Mouse (Mus musculus) cerebellum, adult 8-10 months (tissue): Measurements from ENCODE around the gene Sobp.

ENCODE experiments used
- DNase-seq: peaks from one replicate; pipeline ENCODE4 v3.0.0; 2022

The Sobp gene

DNA sequence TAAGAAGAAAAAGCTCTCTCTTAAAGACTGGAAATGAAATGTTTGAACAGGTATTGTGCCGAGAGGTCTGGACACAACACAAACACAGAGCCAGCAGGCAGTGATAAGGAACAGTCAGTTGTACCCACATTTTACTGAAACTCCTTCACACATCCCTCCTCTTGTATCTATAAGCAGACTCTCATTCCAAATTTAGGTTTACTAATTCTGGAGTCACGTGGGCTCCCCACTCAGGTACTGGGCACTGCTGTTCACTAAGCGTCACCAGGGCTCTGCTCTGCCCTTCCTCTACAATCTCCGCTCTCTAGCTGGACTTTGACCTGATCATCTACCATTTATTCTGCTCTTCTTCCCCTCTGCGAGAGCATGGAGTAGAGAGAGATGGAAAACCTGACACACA, 15.4 kb downstream of the Sobp start:
- DNase-seq: no peak

DNA sequence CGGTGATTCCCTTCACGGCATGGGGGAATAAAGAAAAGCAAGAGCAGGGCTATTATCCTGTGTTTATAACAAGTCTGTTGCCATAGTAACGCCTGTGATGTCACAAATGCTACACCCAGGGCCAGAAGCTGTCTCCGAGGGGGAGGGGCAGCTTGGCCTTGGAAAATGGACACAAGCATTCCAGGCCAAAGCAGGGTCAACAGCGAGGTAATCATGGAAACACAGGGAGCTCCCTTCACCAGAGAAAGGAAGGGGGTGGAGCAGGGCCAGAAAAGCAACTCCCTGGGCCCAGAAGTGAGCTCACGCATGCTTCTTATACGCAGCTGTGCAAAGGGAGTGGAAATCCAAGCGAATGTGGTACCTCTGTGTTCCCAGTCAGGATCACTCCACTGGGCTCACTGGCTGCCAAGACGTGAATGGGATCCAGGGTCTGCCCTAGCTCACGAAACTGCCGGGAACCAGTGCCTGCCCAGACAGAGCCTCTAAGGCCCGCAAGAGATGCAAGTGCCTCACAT, 19.2 kb downstream of the Sobp start:
- no peak for DNase-seq

DNA sequence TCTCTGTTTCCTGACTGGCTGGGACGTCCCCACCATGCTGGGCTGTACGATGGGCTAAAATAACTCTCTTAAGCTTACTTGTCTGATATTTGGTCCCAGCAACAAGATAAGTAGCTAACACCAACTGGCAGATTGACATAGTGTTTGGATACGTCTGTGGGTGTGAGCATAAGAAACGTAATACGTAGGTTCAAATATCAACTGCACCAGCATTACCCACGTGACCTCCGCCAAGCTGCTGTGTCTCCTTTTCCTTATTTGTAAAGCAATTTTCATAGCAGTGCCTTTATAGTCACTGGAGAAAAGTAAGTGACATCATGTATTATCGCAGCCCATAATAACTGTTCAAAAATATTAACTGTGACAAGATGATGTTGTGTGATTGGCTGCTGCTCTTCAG, 21.7 kb downstream of the Sobp start:
- no peak for DNase-seq

DNA sequence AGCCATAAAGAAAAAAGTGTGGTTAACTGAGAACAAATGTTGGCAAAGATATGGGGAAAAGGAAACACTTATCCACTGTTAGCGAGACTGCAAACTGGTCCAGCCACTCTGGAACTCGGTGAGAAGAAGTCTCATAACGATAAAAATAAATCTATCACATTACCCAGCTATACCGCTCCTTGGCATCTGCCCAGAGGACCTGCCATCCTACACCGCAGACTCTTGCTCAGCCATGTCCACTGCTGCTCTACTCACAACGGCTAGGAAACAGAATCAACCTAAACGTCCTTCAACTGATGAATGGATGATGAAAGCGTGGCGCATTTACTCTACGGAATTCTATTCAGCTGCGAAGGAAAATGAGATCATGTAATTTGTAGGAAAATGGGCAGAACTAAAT, 25.9 kb downstream of the Sobp start:
- no peak for DNase-seq

DNA sequence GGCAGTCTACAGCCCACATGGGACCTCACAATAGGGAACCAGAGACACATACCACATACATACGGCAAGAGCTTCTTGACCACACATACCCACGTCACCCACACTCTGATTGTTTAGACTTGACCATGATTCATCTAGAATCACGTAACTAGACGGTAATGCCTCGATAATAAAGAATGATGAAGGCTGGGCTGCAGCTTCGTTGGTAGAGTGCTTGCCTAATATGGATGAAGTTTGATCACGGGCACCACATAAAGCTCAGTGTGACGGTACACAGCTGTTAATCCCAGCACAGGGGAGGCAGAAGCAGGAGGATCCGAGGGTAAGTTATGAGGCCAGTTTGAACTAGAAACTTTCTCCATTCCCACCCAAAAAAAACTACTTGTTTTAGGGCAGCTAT, 31.2 kb downstream of the Sobp start:
- DNase-seq: no peak

DNA sequence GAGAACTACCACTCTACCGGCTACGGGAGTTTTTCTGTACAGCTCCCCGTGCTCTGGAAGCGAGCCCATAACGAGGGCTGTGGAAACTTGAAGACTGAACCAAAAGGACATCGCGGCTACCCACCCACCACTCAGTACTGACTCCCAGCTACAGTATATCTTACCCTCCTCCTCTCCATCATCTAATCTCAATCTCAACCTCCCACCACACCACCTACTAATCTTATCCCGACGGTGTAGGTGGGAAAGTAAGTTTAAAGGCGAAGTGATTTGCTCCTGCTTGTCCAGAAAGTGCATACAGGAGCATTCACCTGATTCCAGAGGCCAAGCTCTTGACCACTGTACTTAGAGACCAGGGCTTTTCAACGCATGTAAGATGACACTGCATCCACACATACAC, 40.3 kb downstream of the Sobp start:
- DNase-seq: no peak

DNA sequence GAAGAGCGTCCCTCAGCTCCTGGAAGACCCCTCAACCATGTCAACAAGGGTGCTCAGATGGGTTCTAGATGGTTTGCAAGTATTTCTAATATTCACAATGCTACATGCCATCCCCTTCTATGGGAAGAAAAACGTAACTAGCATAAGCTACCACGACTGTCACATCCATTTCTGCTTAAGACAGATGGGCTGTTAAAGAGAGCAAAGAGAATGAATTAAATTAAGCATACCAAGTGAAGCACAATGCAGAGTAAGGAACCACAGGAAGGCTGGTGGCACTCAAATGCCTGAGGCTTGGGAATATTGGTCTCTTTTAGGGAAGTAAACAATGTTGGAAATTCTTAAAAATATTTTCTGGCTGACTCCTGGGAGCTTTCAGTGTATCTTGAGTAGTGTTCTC, 45.6 kb downstream of the Sobp start:
- no peak for DNase-seq

DNA sequence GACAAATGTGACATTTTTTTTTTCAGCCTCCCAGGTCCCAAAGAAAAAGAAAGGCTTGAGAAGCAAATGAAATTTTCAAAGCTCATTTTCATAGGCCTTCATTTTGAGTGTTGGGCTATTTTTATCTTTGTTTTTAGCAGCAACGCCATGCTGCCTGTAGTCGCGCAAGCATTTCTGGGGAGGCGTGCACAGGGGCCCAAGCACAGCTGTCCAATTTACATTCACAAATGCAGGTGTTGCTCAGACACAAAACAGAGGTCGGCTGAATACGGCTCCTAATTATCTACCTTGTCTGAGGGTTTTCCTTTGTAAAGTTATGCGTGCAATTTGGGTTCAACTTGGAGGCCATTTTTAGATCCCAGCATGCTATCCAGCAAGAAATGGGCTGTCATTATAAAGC, 49.8 kb downstream of the Sobp start:
- DNase-seq: no peak

DNA sequence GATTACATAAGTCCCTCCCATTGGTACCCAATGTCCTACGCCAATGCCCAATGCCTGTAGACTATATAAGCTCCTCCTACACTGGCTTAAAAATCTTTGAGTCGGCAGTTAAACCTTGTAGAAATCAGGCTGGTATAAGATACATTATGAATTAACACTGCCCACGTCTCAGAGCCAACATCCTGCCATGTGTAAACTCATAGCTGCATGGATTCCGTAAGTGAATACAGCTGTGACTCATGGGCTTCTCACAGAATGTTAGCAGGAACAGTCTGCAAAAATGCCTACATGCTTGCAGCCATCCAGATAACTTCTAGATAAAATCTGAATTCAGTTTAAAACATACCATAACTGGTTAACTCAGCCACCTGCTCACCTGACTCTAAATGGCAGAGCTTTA, 50.2 kb downstream of the Sobp start:
- DNase-seq: no peak

DNA sequence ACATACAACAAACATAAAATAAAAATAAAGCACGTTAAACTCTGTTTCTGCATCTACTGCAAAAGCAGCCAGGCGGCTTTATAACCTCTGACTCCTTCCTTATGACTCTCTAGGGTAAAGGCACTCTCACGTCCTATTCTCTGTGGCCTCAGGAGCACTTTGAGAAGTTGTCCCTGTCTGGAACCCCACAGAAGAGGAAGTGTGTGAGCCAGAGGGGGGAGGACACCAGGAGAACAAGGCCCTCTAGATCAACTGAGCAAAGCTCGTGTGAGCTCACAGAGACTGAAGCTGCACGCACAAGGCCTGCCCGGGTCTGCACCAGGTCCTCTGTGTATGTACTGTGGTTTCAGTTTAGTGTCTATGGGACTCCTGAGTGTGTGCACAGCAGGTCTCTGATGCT, 50.9 kb downstream of the Sobp start:
- DNase-seq: no peak

DNA sequence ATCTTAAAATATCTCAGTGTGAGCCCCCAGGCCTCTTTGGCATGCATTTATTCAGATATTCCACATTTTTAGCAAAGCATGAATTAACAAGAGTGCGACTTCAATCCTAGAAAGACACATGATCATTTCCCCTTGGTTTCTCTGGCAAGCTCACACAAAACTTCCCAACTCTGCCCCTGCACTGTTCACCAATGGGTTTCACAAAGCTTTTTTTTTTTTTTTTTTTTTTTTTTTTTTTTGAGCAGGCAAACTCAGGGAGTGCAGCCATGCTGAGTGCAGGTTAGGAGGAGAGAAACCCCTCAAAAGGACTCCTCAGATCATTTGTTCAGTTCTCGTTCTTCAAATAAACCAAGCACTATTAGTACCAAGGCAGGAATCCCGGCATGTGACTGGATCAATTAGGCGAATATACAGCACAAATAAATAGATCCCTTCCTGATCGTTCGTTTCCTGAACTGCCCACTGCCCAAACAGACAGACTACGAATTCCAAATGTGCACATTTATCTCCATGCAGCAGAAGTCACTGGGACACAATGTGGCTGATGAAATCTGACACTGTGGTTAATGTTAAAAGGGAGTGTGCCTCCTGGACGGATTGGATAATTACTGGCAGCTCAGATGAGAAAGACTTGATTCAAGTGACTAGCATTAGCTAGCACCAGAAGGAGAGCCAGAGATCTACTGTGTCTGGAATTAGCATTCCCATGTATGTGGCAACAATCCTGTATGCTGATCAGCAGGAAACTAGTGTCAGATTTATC, 53.5 kb downstream of the Sobp start:
- DNase-seq: no peak

DNA sequence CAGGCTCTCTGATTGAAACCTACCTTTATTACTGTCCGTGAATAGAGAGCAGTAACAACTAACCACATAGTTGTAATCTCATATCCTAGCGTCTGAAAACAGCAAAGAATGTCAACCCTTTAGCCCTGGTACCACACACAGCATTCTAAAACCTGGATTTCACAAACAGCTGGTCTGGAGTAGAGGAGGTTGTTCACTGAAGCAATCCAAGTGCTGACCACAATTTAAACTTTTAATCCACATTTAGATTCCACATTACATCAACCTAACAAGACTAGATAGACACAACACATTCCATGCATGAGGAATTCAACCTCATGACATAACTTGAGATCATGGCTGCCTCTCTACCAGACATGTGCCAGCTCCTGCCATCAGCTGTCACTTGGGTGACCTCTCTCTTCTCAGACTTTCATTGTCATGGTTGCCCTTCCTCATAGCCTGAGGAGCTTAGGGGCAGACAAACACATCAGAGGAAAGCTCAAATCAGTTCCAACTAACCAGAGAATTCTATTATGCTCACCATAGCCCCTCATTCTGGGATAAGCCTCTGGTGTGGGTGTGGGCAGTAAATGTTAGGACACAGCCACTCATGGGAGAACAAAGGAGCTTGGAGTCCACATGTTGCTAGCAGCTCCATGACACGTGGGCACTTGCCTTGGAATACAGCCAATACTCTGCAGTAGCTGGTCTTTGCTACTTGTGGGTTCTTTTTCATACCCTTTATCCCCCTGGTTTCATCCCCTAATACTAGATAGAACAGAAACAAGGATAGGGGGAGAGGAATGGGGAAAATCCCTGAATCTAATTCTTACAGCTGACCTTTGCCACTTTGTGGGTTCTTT, 58.0 kb downstream of the Sobp start:
- DNase-seq: no peak

DNA sequence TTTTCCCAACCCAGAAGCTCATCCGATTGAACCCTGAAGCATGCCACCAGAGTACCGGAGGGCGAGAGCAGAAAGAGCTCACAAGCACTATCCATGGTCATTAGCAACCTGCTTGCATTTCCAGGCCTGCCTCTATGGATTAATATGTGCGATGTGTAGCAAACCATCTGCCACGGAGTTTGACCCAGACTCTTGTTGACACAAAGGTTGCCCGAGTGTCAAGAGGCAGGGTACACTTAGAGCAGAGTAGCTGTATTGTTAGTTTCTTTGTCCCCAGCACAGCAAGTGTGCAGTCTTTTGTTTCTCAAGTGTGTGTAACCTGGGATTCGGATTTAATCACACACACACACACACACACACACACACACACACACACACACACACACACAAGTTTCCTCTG, 62.0 kb downstream of the Sobp start:
- DNase-seq: no peak

DNA sequence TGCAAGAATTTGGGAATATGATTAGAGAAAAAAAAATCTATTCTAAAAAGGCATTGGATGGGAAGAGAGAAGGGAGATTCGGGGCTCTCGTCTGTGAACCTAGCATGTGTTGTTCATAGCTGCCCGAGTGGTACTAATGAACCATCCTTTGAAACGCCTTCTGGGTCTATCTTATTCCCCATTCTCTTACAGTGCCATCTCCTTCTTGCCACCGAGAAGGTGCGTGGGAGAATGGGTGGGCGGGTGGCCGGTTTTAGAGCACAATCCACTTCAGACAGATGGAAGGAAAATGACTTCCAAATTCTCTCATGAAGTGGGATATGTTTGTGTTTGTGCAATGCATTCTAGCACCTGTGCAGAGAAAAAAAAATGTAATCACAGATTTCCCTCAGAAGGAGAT, 67.7 kb downstream of the Sobp start:
- no peak for DNase-seq

DNA sequence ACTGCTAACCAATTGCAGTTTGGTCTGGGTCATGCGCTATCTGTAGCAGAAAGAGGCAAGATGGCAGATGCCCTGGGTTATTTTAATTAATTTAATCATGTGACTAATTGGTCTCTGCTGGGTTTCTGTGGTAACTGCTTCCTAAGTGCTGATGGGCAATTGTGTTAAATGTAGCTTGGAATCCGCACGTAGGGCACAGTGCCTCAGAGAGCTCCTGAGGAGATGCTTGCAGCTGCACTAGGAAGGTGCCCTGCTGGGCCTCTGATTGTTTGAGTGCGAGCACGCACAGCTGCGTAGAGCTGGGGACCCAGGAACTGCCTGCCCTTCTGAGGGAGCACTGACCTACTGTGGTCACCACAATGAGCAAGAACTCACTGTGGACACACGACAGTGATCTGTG, 68.1 kb downstream of the Sobp start:
- no peak for DNase-seq

DNA sequence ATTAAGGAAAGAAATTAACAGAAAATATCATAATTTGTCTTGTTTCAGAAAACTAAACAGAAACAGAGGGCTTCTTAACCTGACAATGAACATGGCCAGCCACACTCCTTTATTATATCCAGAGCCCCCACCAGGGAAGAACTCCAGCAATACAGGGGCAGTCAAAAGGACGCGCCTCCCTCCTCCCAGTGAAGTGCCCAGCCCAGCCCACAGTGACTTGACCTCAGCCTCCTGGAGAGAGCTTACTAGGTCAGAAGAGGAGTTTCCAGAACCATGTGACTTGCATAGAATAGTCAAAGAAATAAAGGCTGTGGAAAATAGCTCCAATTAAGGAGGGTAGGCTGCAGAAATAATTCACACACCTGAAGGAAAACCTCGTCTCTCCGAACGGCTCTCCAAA, 73.8 kb downstream of the Sobp start:
- DNase-seq: no peak

DNA sequence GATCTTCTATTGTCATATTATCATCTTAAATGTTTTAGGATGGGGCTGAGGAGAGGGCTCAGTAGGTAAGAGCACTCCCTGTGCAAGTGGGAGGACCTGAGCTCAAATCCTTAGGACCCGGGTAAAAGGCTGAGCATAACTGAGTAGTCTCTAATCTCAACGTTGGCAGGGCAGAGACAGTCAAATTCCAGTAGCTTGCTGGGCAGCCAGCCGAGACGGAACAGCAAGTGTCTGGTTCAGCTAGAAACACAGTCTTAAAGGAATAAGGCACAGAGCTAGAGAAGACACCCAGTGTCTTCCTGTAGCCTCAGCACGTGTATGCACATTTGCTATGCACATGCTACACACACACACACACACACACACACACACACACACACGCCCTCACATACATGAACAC, 75.1 kb downstream of the Sobp start:
- DNase-seq: no peak

DNA sequence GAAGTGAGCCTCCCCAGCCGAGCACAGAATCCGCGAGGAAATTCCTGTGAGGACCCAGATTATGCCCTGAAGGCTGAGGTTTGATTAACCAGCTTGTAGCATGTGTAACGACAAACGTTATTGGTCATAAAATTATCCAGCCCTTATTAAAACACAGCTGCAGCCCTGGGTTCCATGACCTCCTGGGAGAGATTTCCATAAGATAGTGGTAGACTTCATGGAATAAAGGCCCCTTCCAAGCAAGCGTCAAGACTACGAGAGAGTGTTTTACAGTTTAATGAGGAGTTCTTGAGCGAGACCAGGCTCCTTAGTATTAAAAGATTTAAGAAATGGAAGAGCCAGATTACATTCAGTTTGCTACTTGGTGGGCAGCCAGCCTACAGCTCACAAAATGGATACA, 76.6 kb downstream of the Sobp start:
- no peak for DNase-seq

DNA sequence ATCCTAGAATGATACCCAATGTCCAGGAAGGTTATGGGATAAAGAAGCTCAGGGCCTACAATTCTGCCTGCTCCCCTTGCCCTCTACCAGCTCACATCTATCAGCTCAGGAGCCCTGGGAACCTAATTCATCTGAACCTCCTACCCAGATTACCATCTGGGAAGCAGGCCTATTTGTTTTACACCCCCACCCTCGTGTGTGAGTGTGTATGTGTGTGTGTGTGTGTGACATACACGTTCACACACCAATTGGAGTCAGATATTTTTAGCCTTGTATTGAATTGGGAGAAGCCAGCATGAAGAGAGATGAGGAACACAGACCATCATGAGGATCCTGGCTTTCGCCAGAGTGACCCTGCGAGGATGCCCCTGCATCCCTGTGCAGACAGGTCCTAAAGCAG, 77.7 kb downstream of the Sobp start:
- DNase-seq: no peak

DNA sequence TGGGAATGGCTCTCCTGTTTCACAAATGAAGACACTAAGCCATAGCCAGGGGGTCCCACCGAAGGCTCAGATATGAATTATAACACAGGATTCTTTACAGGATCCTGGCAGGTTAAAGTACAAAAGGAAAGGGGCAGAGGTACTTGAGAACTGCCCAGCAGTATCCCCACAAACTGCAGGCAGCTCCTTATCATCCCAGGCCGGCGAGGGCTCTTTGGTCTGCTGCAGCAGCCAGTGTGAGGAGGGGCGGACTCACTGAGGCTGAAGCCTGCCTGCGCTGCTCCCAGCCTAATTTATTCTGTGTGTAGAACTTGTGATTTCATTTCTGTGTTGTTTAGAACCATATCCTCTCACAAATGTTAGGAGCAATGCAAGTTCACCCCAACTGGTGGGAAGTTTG, 79.8 kb downstream of the Sobp start:
- DNase-seq: no peak

DNA sequence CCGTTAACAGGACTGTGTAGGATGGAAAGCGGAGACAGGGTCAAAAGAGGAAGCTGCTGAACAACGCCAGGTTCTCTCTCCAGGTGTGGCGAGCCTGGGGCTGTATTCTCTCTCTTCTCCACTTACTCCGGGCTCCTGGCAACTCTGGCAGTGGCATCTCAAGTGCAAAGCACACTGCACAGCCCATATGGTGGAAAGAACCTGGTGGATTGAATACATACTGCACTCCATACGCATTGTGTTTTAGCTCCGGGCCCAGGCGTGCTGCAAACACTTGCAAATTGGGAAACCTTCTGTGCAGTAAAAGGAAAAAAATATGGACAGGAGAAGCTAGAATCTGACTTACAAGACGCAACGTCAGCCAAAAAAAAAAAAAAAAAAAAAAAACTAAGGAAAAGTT, 80.9 kb downstream of the Sobp start:
- no peak for DNase-seq

DNA sequence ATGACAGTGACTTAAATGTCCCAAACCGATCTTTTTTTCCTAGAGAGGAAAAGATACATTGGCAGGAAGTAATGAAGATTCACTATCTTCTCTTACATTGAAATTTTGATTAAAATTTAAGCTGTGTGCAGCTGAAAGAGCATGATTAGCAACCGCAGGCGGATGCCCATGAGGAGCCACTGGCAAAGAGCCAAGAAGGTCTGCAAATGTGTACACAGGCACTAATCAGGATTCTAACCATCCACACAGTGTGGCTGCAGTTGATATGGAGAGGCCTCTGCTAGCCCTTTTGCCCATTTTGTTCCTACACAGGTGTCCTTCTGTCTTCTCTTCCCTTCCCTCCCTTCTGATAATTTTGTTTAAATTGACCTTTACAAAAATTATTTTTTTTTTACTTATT, 84.3 kb downstream of the Sobp start:
- DNase-seq: no peak

DNA sequence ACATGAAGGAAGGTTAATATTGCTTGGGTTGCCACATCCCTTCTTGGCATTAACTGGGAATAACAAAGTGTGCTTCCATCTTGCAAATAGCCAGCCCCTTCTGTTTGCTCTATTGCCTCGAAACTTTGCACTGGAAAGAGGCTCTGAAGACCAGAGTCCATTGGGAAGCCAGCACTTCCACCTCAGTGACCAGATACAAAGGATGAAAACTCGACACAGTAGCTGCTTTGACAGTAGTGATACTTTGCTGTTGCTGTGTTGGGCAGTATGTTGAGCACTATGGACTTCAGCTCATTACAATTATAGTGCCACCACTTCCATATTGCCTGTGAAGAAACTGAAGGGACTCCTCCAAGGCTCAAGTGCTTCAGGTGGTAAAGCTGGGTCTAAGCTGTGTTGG, 86.9 kb downstream of the Sobp start:
- DNase-seq: no peak

DNA sequence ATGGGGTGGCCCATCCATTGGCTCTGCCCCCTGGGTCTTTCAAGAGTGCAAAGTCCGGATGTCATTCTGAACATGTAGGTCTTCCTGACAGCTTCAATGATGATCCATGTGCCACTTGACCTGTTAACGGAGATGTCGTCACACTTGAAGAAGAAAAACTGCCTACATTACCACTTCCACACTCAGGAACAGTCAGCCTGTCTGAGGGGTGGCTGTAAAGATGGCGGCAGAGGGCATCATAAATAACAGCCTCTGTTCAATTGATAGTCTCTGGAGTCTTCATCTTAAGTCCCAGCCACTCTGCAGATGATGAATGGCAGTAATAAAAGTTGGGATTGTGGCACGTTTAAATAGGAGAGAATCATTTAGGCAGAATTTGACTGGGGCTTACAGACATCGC, 87.4 kb downstream of the Sobp start:
- no peak for DNase-seq

DNA sequence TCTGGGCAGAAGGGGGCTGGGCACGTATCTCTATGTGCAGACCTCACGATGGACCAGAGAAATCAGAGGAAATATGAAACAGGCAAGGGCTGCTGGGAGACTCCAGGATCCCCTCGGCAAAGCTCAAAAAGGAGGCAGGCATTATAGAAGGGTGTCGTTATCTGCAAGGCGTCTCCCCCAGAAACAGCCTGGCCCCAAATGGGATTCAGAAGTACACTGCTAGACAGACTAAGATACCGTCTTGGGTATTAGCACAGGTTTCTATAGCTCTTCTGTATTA, 90.3 kb downstream of the Sobp start:
- DNase-seq: no peak
